Mouse (Mus musculus): ENCODE measurements at regions not wholly inside any gene's neighbourhood (a gene's known extent, or its start where the extent isn't known, plus 50 kb on each side); places are given as distances from the start of the nearest gene placed in this dataset.

DNA sequence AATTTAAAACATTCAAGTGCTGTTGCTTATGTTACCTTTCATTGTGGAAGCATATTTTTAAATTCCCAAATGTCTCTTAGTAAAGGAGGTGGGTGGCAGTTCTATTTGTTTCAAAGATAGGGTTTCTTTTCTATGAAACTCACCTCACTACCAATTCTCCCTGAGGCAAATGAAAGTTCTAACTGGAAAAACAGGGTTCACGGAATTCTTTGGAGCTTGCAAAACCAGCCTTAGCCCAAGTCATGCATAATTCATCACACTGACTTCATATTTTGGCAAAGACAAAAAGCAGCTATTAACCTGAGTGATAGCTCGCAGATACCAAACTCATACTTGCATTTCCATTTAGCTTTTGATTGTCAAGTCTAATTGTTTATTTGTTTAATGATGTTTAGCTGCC, 73.8 kb downstream of the Dio2 start:
- H3K27me3 ChIP-seq (ENCODE audit: insufficient read depth, low read length) = no peaks in the 10 kb centered on the region
- H3K9me3 ChIP-seq (ENCODE audit: low read length) = no peaks in the 10 kb centered on the region
- H3K36me3 ChIP-seq (ENCODE audit: insufficient read depth, low read length) = no peaks in the 10 kb centered on the region
- H3K9ac ChIP-seq (replicated peaks; ENCODE audit: low read length) = no peak overlapping the region
- WGBS = 53% methylated on average over 2 of the region's 2 CpGs
- H3K4me3 ChIP-seq (ENCODE audit: low read length) = no peak overlapping the region
- ATAC-seq (ENCODE audit: low FRiP score, low TSS enrichment) = no peak
- H3K27ac ChIP-seq (ENCODE audit: low read length) = no peak overlapping the region
- H3K4me1 ChIP-seq (ENCODE audit: insufficient read depth, low read length) = no peaks in the 10 kb centered on the region
- no peak overlapping the region for H3K4me2 ChIP-seq (replicated peaks; ENCODE audit: low read depth, low read length)

DNA sequence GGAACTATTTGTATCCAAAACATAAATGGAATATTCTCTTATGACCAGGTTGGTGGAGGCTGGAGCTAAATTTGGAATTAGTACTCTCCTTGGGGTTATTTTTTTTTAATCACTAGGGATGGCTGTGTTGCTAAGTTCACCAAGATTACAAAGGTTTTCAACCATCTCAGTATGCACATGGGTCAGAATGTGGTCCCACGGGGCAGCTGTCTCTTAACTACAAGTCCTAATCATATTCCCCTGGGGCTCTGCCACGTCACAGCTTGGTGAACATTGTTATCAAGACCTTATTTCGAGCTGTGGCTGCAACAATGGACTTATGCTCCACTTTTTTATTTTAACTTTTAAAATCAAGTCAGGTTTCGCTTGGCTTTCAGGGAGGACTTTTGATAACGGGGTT, 92.8 kb downstream of the Dio2 start:
- Histone ChIP-seq H3K4me2 (replicated peaks; ENCODE audit: low read depth, low read length) (no peak overlapping the region), H3K27ac (ENCODE audit: low read length) (no peak overlapping the region), H3K4me3 (ENCODE audit: low read length) (no peak overlapping the region), H3K9me3 (ENCODE audit: low read length) (no peaks in the 10 kb centered on the region), H3K27me3 (ENCODE audit: insufficient read depth, low read length) (no peaks in the 10 kb centered on the region), H3K9ac (replicated peaks; ENCODE audit: low read length) (no peak overlapping the region), H3K4me1 (ENCODE audit: insufficient read depth, low read length) (no peaks in the 10 kb centered on the region), H3K36me3 (ENCODE audit: insufficient read depth, low read length) (no peaks in the 10 kb centered on the region)
- no peak for ATAC-seq (ENCODE audit: low FRiP score, low TSS enrichment)
- WGBS = 70% methylated on average over 5 of the region's 5 CpGs

- Histone ChIP-seq H3K27ac (ENCODE audit: low read length) (no peak overlapping the region), H3K27me3 (ENCODE audit: insufficient read depth, low read length) (no peaks in the 10 kb centered on the region), H3K9ac (replicated peaks; ENCODE audit: low read length) (no peak overlapping the region), H3K4me3 (ENCODE audit: low read length) (no peak overlapping the region), H3K4me1 (ENCODE audit: insufficient read depth, low read length) (no peaks in the 10 kb centered on the region), H3K4me2 (replicated peaks; ENCODE audit: low read depth, low read length) (no peak overlapping the region), H3K9me3 (ENCODE audit: low read length) (no peaks in the 10 kb centered on the region), H3K36me3 (ENCODE audit: insufficient read depth, low read length) (no peaks in the 10 kb centered on the region)
- WGBS = 10% methylated on average over 1 of the region's 1 CpGs
- ATAC-seq (ENCODE audit: low FRiP score, low TSS enrichment) = peak; percentile 73
Measured at GRCm38 (mm10) chr12:90643891-90644290, 94.3 kb downstream of the Dio2 start.

GRCm38 (mm10) chr12:90624856-90625255, 113.4 kb downstream of the Dio2 start:
- H3K4me3 ChIP-seq (ENCODE audit: low read length) = no peak overlapping the region
- no peaks in the 10 kb centered on the region for H3K4me1 ChIP-seq (ENCODE audit: insufficient read depth, low read length)

GRCm38 (mm10) chr12:90623426-90623825, 114.8 kb downstream of the Dio2 start:
- ATAC-seq (ENCODE audit: low FRiP score, low TSS enrichment) = no peak
- 77% methylated on average over 2 of the region's 2 CpGs for WGBS

More at GRCm38 (mm10) chr12:90624856-90625255, 113.4 kb downstream of the Dio2 start:
- no peak overlapping the region for H3K9ac ChIP-seq (replicated peaks; ENCODE audit: low read length)
- no peak overlapping the region for H3K4me2 ChIP-seq (replicated peaks; ENCODE audit: low read depth, low read length)
- no peaks in the 10 kb centered on the region for H3K36me3 ChIP-seq (ENCODE audit: insufficient read depth, low read length)
- H3K27me3 ChIP-seq (ENCODE audit: insufficient read depth, low read length) = no peaks in the 10 kb centered on the region
- no peak for ATAC-seq (ENCODE audit: low FRiP score, low TSS enrichment)
- H3K9me3 ChIP-seq (ENCODE audit: low read length) = no peaks in the 10 kb centered on the region
- no peak overlapping the region for H3K27ac ChIP-seq (ENCODE audit: low read length)

DNA sequence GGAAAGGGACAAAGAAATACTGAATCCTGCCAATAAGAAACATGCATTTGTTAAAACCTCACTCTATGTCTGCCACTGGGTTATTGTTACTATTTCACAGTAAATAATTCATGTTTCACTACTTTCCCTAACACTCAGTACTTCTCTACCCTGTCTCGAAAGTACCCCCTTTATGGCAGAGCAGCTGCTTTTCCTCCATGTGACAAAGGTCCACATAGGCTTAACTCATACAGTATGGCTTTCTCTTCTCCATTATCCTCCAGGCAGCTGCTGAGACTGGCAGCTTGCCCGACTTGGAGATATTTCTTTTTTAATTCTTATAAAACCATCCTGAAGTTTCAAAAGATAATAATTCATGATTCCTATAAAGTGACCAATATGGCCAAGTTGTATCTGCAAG, 129.4 kb downstream of the Dio2 start:
- Histone ChIP-seq H3K4me3 (ENCODE audit: low read length) (no peak overlapping the region), H3K36me3 (ENCODE audit: insufficient read depth, low read length) (no peaks in the 10 kb centered on the region), H3K9me3 (ENCODE audit: low read length) (no peaks in the 10 kb centered on the region), H3K4me1 (ENCODE audit: insufficient read depth, low read length) (no peaks in the 10 kb centered on the region), H3K9ac (replicated peaks; ENCODE audit: low read length) (no peak overlapping the region), H3K4me2 (replicated peaks; ENCODE audit: low read depth, low read length) (no peak overlapping the region), H3K27ac (ENCODE audit: low read length) (no peak overlapping the region), H3K27me3 (ENCODE audit: insufficient read depth, low read length) (no peaks in the 10 kb centered on the region)
- peak; percentile 79; the same call in 1 of the 2 replicates for ATAC-seq (ENCODE audit: low FRiP score, low TSS enrichment)
- WGBS = 63% methylated on average over 2 of the region's 2 CpGs

More at GRCm38 (mm10) chr12:90623426-90623825, 114.8 kb downstream of the Dio2 start:
- Histone ChIP-seq H3K9ac (replicated peaks; ENCODE audit: low read length) (no peak overlapping the region), H3K27ac (ENCODE audit: low read length) (no peak overlapping the region), H3K4me2 (replicated peaks; ENCODE audit: low read depth, low read length) (no peak overlapping the region), H3K36me3 (ENCODE audit: insufficient read depth, low read length) (no peaks in the 10 kb centered on the region), H3K4me3 (ENCODE audit: low read length) (no peak overlapping the region), H3K27me3 (ENCODE audit: insufficient read depth, low read length) (no peaks in the 10 kb centered on the region), H3K4me1 (ENCODE audit: insufficient read depth, low read length) (no peaks in the 10 kb centered on the region), H3K9me3 (ENCODE audit: low read length) (no peaks in the 10 kb centered on the region)

DNA sequence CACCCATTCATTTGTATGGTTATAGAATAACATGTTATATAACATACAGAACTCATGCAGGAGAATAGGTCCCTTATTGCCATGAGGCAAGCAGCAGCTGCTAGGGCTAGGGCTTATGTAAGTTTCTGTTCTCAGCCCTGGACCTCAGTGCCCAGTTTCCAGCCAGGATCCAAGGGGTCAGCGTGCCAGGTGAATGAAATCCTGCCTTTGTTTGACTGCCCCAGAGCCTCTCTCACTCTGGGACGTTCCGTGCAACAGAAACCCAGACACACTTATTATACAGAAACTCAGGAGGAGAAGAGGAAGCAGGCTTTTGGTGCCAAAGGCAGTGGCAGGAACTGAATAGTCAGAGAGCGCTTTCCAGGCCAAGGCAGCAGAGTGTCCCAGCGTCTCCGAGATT, 130.3 kb downstream of the Dio2 start:
- Histone ChIP-seq H3K4me1 (ENCODE audit: insufficient read depth, low read length) (no peaks in the 10 kb centered on the region), H3K36me3 (ENCODE audit: insufficient read depth, low read length) (no peaks in the 10 kb centered on the region), H3K4me2 (replicated peaks; ENCODE audit: low read depth, low read length) (no peak overlapping the region), H3K9me3 (ENCODE audit: low read length) (no peaks in the 10 kb centered on the region), H3K27ac (ENCODE audit: low read length) (no peak overlapping the region), H3K27me3 (ENCODE audit: insufficient read depth, low read length) (no peaks in the 10 kb centered on the region), H3K9ac (replicated peaks; ENCODE audit: low read length) (no peak overlapping the region), H3K4me3 (ENCODE audit: low read length) (no peak overlapping the region)
- ATAC-seq (ENCODE audit: low FRiP score, low TSS enrichment) = no peak
- WGBS = 82% methylated on average over 6 of the region's 6 CpGs

GRCm38 (mm10) chr12:90580006-90580405, 158.2 kb downstream of the Dio2 start:
- no peaks in the 10 kb centered on the region for H3K36me3 ChIP-seq (ENCODE audit: insufficient read depth, low read length)
- 87% methylated on average over 3 of the region's 3 CpGs for WGBS
- no peaks in the 10 kb centered on the region for H3K4me1 ChIP-seq (ENCODE audit: insufficient read depth, low read length)
- H3K9ac ChIP-seq (replicated peaks; ENCODE audit: low read length) = no peak overlapping the region
- no peak for ATAC-seq (ENCODE audit: low FRiP score, low TSS enrichment)
- H3K9me3 ChIP-seq (ENCODE audit: low read length) = no peaks in the 10 kb centered on the region
- H3K4me3 ChIP-seq (ENCODE audit: low read length) = no peak overlapping the region
- no peaks in the 10 kb centered on the region for H3K27me3 ChIP-seq (ENCODE audit: insufficient read depth, low read length)
- no peak overlapping the region for H3K27ac ChIP-seq (ENCODE audit: low read length)
- no peak overlapping the region for H3K4me2 ChIP-seq (replicated peaks; ENCODE audit: low read depth, low read length)

- no peaks in the 10 kb centered on the region for H3K27me3 ChIP-seq (ENCODE audit: insufficient read depth, low read length)
- H3K9me3 ChIP-seq (ENCODE audit: low read length) = no peaks in the 10 kb centered on the region
- no peak overlapping the region for H3K4me2 ChIP-seq (replicated peaks; ENCODE audit: low read depth, low read length)
- WGBS = 68% methylated on average over 2 of the region's 2 CpGs
- no peak overlapping the region for H3K27ac ChIP-seq (ENCODE audit: low read length)
- H3K4me1 ChIP-seq (ENCODE audit: insufficient read depth, low read length) = no peaks in the 10 kb centered on the region
- no peak overlapping the region for H3K4me3 ChIP-seq (ENCODE audit: low read length)
- no peak overlapping the region for H3K9ac ChIP-seq (replicated peaks; ENCODE audit: low read length)
- no peaks in the 10 kb centered on the region for H3K36me3 ChIP-seq (ENCODE audit: insufficient read depth, low read length)
- no peak for ATAC-seq (ENCODE audit: low FRiP score, low TSS enrichment)
Measured at GRCm38 (mm10) chr12:90576103-90576502, 162.1 kb downstream of the Dio2 start.

DNA sequence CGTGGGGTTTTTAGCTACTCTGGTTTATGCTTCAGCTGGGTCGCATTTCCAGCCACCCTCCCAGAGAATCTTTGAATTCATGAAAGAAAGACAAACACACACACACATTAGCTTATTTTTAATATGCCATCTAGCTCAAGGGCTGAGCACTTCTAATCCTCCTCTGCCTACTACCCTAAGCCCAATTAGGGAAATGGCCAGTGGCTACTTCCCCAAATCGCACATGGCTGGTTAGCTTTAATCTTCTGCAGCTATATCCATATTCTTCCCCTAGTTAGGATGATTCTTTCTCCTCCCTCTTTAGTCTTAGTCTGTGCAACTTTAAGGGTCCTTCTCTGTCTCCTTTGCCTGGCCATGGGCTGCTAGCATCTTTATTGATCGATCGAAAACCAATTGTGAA, 166.3 kb downstream of the Dio2 start:
- no peak overlapping the region for H3K4me3 ChIP-seq (ENCODE audit: low read length)
- no peaks in the 10 kb centered on the region for H3K9me3 ChIP-seq (ENCODE audit: low read length)
- H3K9ac ChIP-seq (replicated peaks; ENCODE audit: low read length) = no peak overlapping the region
- 92% methylated on average over 5 of the region's 5 CpGs for WGBS
- H3K36me3 ChIP-seq (ENCODE audit: insufficient read depth, low read length) = no peaks in the 10 kb centered on the region
- no peak for ATAC-seq (ENCODE audit: low FRiP score, low TSS enrichment)
- H3K4me2 ChIP-seq (replicated peaks; ENCODE audit: low read depth, low read length) = no peak overlapping the region
- no peaks in the 10 kb centered on the region for H3K4me1 ChIP-seq (ENCODE audit: insufficient read depth, low read length)
- H3K27me3 ChIP-seq (ENCODE audit: insufficient read depth, low read length) = no peaks in the 10 kb centered on the region
- H3K27ac ChIP-seq (ENCODE audit: low read length) = no peak overlapping the region

DNA sequence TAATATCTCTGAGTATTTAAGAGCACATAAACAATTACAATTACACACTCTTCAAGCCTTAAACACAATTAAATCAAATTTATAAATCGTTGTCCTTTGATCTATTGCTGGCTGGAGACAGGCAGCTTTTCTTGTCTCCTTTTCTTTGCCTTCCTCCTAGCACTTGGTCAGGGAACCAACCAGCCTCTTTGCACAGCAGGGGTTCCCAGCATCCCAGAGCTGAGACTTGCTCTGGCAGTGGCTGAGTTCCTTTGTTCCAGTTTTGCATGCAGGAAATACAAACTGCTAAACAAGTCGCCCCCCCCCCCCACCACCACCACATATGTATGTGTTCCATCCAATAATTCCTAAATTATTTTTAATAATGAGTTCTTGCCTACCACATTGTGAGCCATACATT, 166.7 kb downstream of the Dio2 start:
- no peaks in the 10 kb centered on the region for H3K9me3 ChIP-seq (ENCODE audit: low read length)
- no peaks in the 10 kb centered on the region for H3K36me3 ChIP-seq (ENCODE audit: insufficient read depth, low read length)
- H3K4me3 ChIP-seq (ENCODE audit: low read length) = no peak overlapping the region
- H3K27me3 ChIP-seq (ENCODE audit: insufficient read depth, low read length) = no peaks in the 10 kb centered on the region
- H3K27ac ChIP-seq (ENCODE audit: low read length) = no peak overlapping the region
- 27% methylated on average over 2 of the region's 2 CpGs for WGBS
- H3K4me2 ChIP-seq (replicated peaks; ENCODE audit: low read depth, low read length) = no peak overlapping the region
- ATAC-seq (ENCODE audit: low FRiP score, low TSS enrichment) = no peak
- no peaks in the 10 kb centered on the region for H3K4me1 ChIP-seq (ENCODE audit: insufficient read depth, low read length)
- H3K9ac ChIP-seq (replicated peaks; ENCODE audit: low read length) = no peak overlapping the region

Measured in kidney, embryonic 16.5 days (tissue).